Mouse (Mus musculus) adrenal gland, adult 2 months (tissue): ENCODE measurements around the gene BC028528. TPM values are rescaled to one million over a fixed set of nuclear protein-coding genes. Genes with fewer than 3 reads are reported as not detected.
"Not testable (repeated sequence)": the region's sequence is repeated elsewhere in the genome, so short reads cannot be mapped to it uniquely, and the experiment has no call there.

Experiments
- DNase-seq: peaks from one replicate; pipeline ENCODE4 v3.0.0; 2021
- polyA plus RNA-seq: library from polyadenylated mRNA; depleted of rRNA; stranded (reverse); fragments of >200 nt; gene quantifications from 2 replicates; pipeline ENCODE4 v1.2.3, GENCODE M21; 2012
- total RNA-seq, 2 experiments: library from RNA; stranded (reverse); gene quantifications; 2 replicates each; pipeline ENCODE4 v1.2.3; 2021

Gene BC028528
- total and polyA plus RNA-seq, 3 experiments, result 1.8 to 15.2 (median 13.0) TPM

- no peak for DNase-seq
Observed at GRCm38 (mm10) chr3:95905146-95905939, 13.5 kb upstream of the BC028528 start.

- DNase-seq, result no peak
Observed at GRCm38 (mm10) chr3:95904568-95904967, 12.8 kb upstream of the BC028528 start, which contains the start of gene Car14. Gene Car14 (minus strand): TSS chr3:95904691.

GRCm38 (mm10) chr3:95903753-95904502 lies 12.1 kb upstream of the BC028528 start:
- no peak for DNase-seq

- DNase-seq, result no peak
Observed at GRCm38 (mm10) chr3:95902643-95903042, 10.8 kb upstream of the BC028528 start.

- no peak for DNase-seq
Observed at GRCm38 (mm10) chr3:95902373-95902625, 10.5 kb upstream of the BC028528 start.

- peak; percentile 21 for DNase-seq
Observed at GRCm38 (mm10) chr3:95901616-95902372, 10.0 kb upstream of the BC028528 start.

- no peak for DNase-seq
Observed at GRCm38 (mm10) chr3:95899800-95900524, 8.2 kb upstream of the BC028528 start.

- DNase-seq, result not testable (repeated sequence)
Observed at GRCm38 (mm10) chr3:95895501-95895900, 3.7 kb upstream of the BC028528 start.

- DNase-seq, result peak; percentile 85
Observed at GRCm38 (mm10) chr3:95894317-95895160, 2.7 kb upstream of the BC028528 start.

- peak; percentile 99 for DNase-seq
Observed at GRCm38 (mm10) chr3:95893606-95894316, 2.0 kb upstream of the BC028528 start, which contains the start of gene Aph1a. Gene Aph1a (plus strand): TSS chr3:95893969.

GRCm38 (mm10) chr3:95893126-95893525 lies 1.3 kb upstream of the BC028528 start:
- no peak for DNase-seq

- DNase-seq, result no peak
Observed at GRCm38 (mm10) chr3:95892066-95893052, 554 bp upstream of the BC028528 start.

GRCm38 (mm10) chr3:95889664-95890063 lies 2.1 kb downstream of the BC028528 start:
- DNase-seq, result no peak

GRCm38 (mm10) chr3:95887596-95887995 lies 4.2 kb downstream of the BC028528 start:
- no peak for DNase-seq

- DNase-seq, result no peak
Observed at GRCm38 (mm10) chr3:95884400-95884799, 7.4 kb downstream of the BC028528 start.

- peak; percentile 69 for DNase-seq
Observed at GRCm38 (mm10) chr3:95882816-95883425, 8.9 kb downstream of the BC028528 start.

GRCm38 (mm10) chr3:95881979-95882815 lies 9.6 kb downstream of the BC028528 start, which contains the start of gene Ciart:
Gene Ciart (minus strand): TSS chr3:95882251.
- peak; percentile 96 for DNase-seq
